Mouse (Mus musculus): ENCODE results near the gene Tnrc18. TPM values are rescaled to one million over a fixed set of nuclear protein-coding genes. Genes with fewer than 3 reads are reported as not detected.

Gene Tnrc18
- polyA plus RNA-seq, 1 experiment from 2014 or later, result 64.1 TPM

DNA sequence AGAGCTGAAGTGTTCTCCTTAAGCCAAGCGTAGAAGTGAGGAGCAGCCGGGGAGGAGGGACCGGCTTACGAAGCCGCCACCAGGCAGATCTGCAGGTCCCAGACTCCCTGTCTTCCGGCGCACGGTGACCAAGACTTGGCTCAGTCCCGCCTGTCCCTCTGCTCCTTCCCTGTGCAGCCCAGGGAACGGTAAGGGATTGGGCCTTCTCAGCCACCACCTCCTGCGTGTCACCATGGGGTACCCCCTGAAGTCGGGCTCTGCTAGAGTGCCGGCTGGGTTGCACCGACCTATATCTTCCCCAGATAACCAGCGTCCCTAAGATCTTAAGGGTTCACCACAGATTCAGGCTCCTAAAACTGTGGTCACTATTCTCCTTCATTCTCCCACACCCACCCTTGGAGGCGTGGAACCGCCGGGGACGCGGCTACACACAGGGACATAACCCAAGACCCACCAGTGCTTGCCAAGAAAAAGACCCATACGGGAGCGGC, 3.3 kb downstream of the Tnrc18 start:
- peak overlapping the region; percentile 100 for H3K9ac ChIP-seq (replicated peaks)
- no peaks in the 10 kb centered on the region for H3K9me3 ChIP-seq
- H3K4me1 ChIP-seq, result peaks cover 40% of the 10 kb centered on the region
- peaks cover 18% of the 10 kb centered on the region for H3K36me3 ChIP-seq
- peak overlapping the region; percentile 90 for H3K4me3 ChIP-seq
- no peaks in the 10 kb centered on the region for H3K27me3 ChIP-seq
- 1% methylated on average over 22 of the region's 22 CpGs for WGBS
- H3K27ac ChIP-seq (replicated peaks), result peak overlapping the region; percentile 100
- peak overlapping the region; percentile 94 for H3K4me2 ChIP-seq (replicated peaks)
- ATAC-seq (ENCODE audit: low FRiP score, low read depth), result no peak

- H3K36me3 ChIP-seq, result peaks cover 22% of the 10 kb centered on the region
- H3K4me3 ChIP-seq, result peak overlapping the region; percentile 90
- 2% methylated on average over 23 of the region's 23 CpGs for WGBS
- no peaks in the 10 kb centered on the region for H3K9me3 ChIP-seq
- peak overlapping the region; percentile 94 for H3K4me2 ChIP-seq (replicated peaks)
- no peak for ATAC-seq (ENCODE audit: low FRiP score, low read depth)
- peaks cover 42% of the 10 kb centered on the region for H3K4me1 ChIP-seq
- peak overlapping the region; percentile 100 for H3K27ac ChIP-seq (replicated peaks)
- H3K27me3 ChIP-seq, result no peaks in the 10 kb centered on the region
- H3K9ac ChIP-seq (replicated peaks), result peak overlapping the region; percentile 100
These were observed 3.7 kb downstream of the Tnrc18 start for GRCm38 (mm10) chr5:142813722-142814111.

- ATAC-seq (ENCODE audit: low FRiP score, low read depth), result peak; percentile 7; the same call in 1 of the 2 replicates
- 1% methylated on average over 18 of the region's 18 CpGs for WGBS
These were observed 4.3 kb downstream of the Tnrc18 start for GRCm38 (mm10) chr5:142812976-142813721.

DNA sequence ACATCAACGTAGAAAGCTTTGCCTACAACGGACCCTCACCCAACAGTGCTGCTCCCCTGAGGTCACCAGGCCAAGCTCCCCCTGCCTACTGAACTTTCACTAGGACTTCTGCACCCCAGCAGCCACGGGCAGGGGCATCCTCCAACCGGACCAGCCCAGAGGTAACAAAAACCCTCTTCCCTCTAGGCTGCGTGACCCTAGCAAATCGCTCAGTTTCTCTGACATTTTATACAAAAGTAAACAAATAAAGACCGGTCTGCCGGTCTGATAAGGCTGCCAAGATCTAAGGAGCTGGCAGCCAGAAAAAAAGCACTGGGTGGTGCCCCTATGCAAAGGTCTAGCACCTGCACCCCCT, 4.9 kb downstream of the Tnrc18 start:
- H3K27me3 ChIP-seq, result no peaks in the 10 kb centered on the region
- 2% methylated on average over 8 of the region's 8 CpGs for WGBS
- H3K4me1 ChIP-seq, result peaks cover 46% of the 10 kb centered on the region
- peak overlapping the region; percentile 100 for H3K27ac ChIP-seq (replicated peaks)
- no peak for ATAC-seq (ENCODE audit: low FRiP score, low read depth)
- peak overlapping the region; percentile 100 for H3K9ac ChIP-seq (replicated peaks)
- H3K36me3 ChIP-seq, result peaks cover 32% of the 10 kb centered on the region
- H3K4me3 ChIP-seq, result peak overlapping the region; percentile 90
- peak overlapping the region; percentile 94 for H3K4me2 ChIP-seq (replicated peaks)
- H3K9me3 ChIP-seq, result no peaks in the 10 kb centered on the region

More at GRCm38 (mm10) chr5:142812976-142813721, 4.3 kb downstream of the Tnrc18 start:
- H3K36me3 ChIP-seq, result peaks cover 26% of the 10 kb centered on the region
- H3K9me3 ChIP-seq, result no peaks in the 10 kb centered on the region
- H3K4me1 ChIP-seq, result peaks cover 42% of the 10 kb centered on the region
- peak overlapping the region; percentile 90 for H3K4me3 ChIP-seq
- peak overlapping the region; percentile 94 for H3K4me2 ChIP-seq (replicated peaks)
- H3K9ac ChIP-seq (replicated peaks), result peak overlapping the region; percentile 100
- H3K27me3 ChIP-seq, result no peaks in the 10 kb centered on the region
- H3K27ac ChIP-seq (replicated peaks), result peak overlapping the region; percentile 100

GRCm38 (mm10) chr5:142811870-142812443, 5.5 kb downstream of the Tnrc18 start:
- Histone ChIP-seq H3K9ac (replicated peaks) (peak overlapping the region; percentile 100), H3K27me3 (no peaks in the 10 kb centered on the region), H3K4me3 (peak overlapping the region; percentile 90), H3K9me3 (no peaks in the 10 kb centered on the region), H3K4me2 (replicated peaks) (peak overlapping the region; percentile 94), H3K27ac (replicated peaks) (peak overlapping the region; percentile 100), H3K4me1 (peaks cover 47% of the 10 kb centered on the region), H3K36me3 (peaks cover 36% of the 10 kb centered on the region)
- ATAC-seq (ENCODE audit: low FRiP score, low read depth), result no peak
- 20% methylated on average over 8 of the region's 8 CpGs for WGBS

- no peaks in the 10 kb centered on the region for H3K27me3 ChIP-seq
- peak overlapping the region; percentile 90 for H3K4me3 ChIP-seq
- 13% methylated on average over 20 of the region's 20 CpGs for WGBS
- no peaks in the 10 kb centered on the region for H3K9me3 ChIP-seq
- no peak for ATAC-seq (ENCODE audit: low FRiP score, low read depth)
- H3K9ac ChIP-seq (replicated peaks), result peak overlapping the region; percentile 100; the same call in 1 of the 2 replicates
- peaks cover 52% of the 10 kb centered on the region for H3K4me1 ChIP-seq
- H3K27ac ChIP-seq (replicated peaks), result 0 out of 2 replicates have a peak overlapping the region, but pooled peaks have one; percentile 27
- H3K4me2 ChIP-seq (replicated peaks), result peak overlapping the region; percentile 94
- peaks cover 43% of the 10 kb centered on the region for H3K36me3 ChIP-seq
These were observed 6.5 kb downstream of the Tnrc18 start for GRCm38 (mm10) chr5:142810710-142811599.

DNA sequence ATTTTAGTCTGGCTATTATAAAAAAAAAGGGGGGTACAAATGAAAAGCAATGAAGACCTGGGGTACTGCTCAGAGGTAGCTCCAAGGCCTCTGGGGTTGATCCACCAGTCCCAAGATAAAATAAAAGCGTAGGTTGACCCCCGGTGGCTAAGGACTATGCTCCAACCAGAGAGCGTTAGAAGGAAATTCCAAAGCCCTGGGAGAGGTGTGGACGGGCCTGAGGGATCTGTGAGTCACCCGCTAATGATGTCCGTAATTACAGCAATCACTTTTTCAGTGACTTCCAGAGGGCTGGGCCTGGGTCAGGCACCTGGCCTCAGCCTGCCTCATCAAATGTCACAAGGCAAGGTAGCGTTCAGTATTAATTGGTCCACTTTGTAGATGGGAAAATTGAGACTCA, 9.8 kb downstream of the Tnrc18 start:
- Histone ChIP-seq H3K27ac (replicated peaks) (no peak overlapping the region), H3K9ac (replicated peaks) (no peak overlapping the region), H3K4me1 (peaks cover 68% of the 10 kb centered on the region), H3K4me2 (replicated peaks) (no peak overlapping the region), H3K27me3 (no peaks in the 10 kb centered on the region), H3K9me3 (no peaks in the 10 kb centered on the region), H3K4me3 (no peak overlapping the region), H3K36me3 (peaks cover 44% of the 10 kb centered on the region)
- 89% methylated on average over 7 of the region's 7 CpGs for WGBS
- ATAC-seq (ENCODE audit: low FRiP score, low read depth), result no peak

DNA sequence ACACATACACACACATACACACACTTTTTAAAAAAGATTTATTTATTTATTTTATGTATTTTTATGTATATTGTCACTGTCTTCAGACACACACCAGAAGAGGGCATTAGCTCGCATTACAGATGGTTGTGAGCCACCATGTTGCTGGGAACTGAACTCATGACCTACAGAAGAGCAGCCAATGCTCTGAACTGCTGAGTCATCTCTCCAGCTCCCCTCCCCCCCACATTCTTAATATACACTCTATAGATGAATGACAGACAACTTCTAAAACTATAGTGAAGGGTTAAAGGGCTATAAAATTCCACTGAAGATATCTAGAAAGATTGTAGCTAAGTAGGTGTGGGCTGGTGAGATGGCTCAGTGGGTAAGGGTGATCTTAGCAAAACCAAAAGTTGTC, 13.7 kb downstream of the Tnrc18 start:
- Histone ChIP-seq H3K9me3 (no peaks in the 10 kb centered on the region), H3K4me1 (peaks cover 72% of the 10 kb centered on the region), H3K9ac (replicated peaks) (no peak overlapping the region), H3K4me2 (replicated peaks) (no peak overlapping the region), H3K4me3 (no peak overlapping the region), H3K27me3 (no peaks in the 10 kb centered on the region), H3K36me3 (peaks cover 33% of the 10 kb centered on the region), H3K27ac (replicated peaks) (peak overlapping the region; percentile 71; the same call in 1 of the 2 replicates)
- no peak for ATAC-seq (ENCODE audit: low FRiP score, low read depth)
- 87% methylated on average over 1 of the region's 1 CpGs for WGBS

DNA sequence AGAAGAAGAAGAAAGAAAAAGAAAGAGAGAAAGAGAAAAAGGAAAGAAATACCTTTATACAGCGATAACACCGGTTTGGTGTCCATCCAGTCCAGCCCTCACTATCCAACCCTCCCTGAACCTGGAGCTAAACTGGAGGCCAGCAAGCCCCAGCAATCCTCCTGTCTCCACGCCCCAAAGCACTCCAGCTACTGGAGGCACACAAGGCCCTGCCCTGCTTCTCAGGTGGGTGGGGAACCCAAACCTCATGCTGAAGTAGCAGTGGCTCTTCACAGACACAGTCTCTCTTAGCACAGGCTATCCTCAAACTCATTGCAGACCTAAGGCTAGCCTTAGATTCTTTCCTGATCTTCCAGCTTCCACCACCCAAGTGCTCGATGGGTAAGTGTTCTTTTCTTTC, 14.6 kb downstream of the Tnrc18 start:
- no peaks in the 10 kb centered on the region for H3K27me3 ChIP-seq
- no peaks in the 10 kb centered on the region for H3K9me3 ChIP-seq
- no peak overlapping the region for H3K9ac ChIP-seq (replicated peaks)
- ATAC-seq (ENCODE audit: low FRiP score, low read depth), result no peak
- no peak overlapping the region for H3K27ac ChIP-seq (replicated peaks)
- H3K36me3 ChIP-seq, result peaks cover 27% of the 10 kb centered on the region
- peaks cover 74% of the 10 kb centered on the region for H3K4me1 ChIP-seq
- H3K4me2 ChIP-seq (replicated peaks), result no peak overlapping the region
- WGBS, result 73% methylated on average over 4 of the region's 4 CpGs
- no peak overlapping the region for H3K4me3 ChIP-seq

DNA sequence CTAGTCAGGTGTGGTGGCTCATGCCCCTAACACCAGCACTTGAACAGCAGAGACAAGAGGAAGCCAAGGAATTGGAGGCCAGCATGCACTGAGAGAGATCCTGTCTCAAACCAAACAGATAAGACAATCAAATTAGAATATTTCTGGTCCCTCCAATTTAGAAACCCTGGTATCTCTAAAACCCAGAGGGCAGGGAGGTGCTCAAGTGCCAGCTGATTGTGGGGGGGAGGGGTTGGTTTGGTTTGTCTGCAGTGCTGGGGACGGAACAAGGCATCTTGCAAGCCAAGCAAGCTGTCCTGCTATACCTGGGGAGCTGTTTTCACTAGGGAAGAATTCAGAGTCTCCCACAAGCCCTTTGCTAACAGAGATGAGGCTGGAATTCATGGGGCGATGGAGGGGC, 15.5 kb downstream of the Tnrc18 start:
- Histone ChIP-seq H3K4me1 (peaks cover 70% of the 10 kb centered on the region), H3K36me3 (peaks cover 20% of the 10 kb centered on the region), H3K4me3 (no peak overlapping the region), H3K9ac (replicated peaks) (0 out of 2 replicates have a peak overlapping the region, but pooled peaks have one; percentile 31), H3K27ac (replicated peaks) (peak overlapping the region; percentile 35; the same call in 1 of the 2 replicates), H3K4me2 (replicated peaks) (peak overlapping the region; percentile 0; the same call in 1 of the 2 replicates), H3K9me3 (no peaks in the 10 kb centered on the region), H3K27me3 (no peaks in the 10 kb centered on the region)
- WGBS, result 46% methylated on average over 2 of the region's 2 CpGs
- no peak for ATAC-seq (ENCODE audit: low FRiP score, low read depth)

DNA sequence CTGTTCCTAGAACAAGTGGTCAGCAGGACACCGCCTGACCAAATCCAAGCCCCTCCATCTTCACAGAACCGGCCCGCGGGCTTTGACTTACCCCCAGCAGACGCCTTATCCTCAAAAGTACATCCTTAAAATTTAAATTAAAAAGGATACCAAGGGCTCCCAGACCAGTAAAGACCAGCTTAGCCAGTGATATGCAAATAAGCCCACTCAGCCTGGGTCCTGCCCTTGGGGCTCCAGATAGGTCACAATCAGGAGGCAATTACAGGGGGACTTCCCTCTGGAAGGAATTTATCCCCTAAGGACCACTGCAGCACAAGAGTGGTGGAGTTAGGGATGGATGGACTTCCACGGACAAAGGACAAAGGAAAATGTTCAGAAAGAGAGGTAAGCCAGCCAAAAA, 16.8 kb downstream of the Tnrc18 start:
- Histone ChIP-seq H3K4me1 (peaks cover 66% of the 10 kb centered on the region), H3K36me3 (peaks cover 12% of the 10 kb centered on the region), H3K27ac (replicated peaks) (no peak overlapping the region; the same call in 1 of the 2 replicates)

More for the DNA sequence above, 16.8 kb downstream of the Tnrc18 start:
- Histone ChIP-seq H3K4me2 (replicated peaks) (peak overlapping the region; percentile 21; the same call in 1 of the 2 replicates), H3K27me3 (no peaks in the 10 kb centered on the region), H3K9ac (replicated peaks) (no peak overlapping the region), H3K4me3 (no peak overlapping the region), H3K9me3 (no peaks in the 10 kb centered on the region)
- no peak for ATAC-seq (ENCODE audit: low FRiP score, low read depth)
- WGBS, result 5% methylated on average over 6 of the region's 6 CpGs

Data from midbrain, embryonic 12.5 days (tissue).